Mouse (Mus musculus): ENCODE data around the gene Cd4. TPM values are rescaled to one million over a fixed set of nuclear protein-coding genes. Genes with fewer than 3 reads are reported as not detected.
A peak's percentile ranks its signal among the peaks of the same experiment; 100 is the strongest.

The Cd4 gene
- 0.21 TPM in 1 of 2 replicates, not detected in the other for total RNA-seq (2021)
- long read RNA-seq: 0 reads

- no peak for DNase-seq
Measured at GRCm38 (mm10) chr6:124887986-124888385, at the start of gene Cd4. Gene Cd4, minus strand, starts transcription at chr6:124888221.

GRCm38 (mm10) chr6:124937493-124937892, 49.5 kb upstream of the Cd4 start:
- no peak for DNase-seq

- no peak for DNase-seq
Measured at GRCm38 (mm10) chr6:124936681-124937080, 48.7 kb upstream of the Cd4 start.

GRCm38 (mm10) chr6:124934670-124935069, 46.6 kb upstream of the Cd4 start:
- DNase-seq: no peak

- DNase-seq: no peak
Measured at GRCm38 (mm10) chr6:124933127-124933526, 45.1 kb upstream of the Cd4 start.

GRCm38 (mm10) chr6:124932314-124932695, 44.3 kb upstream of the Cd4 start:
- DNase-seq: no peak

- no peak for DNase-seq
Measured at GRCm38 (mm10) chr6:124931525-124932313, 43.7 kb upstream of the Cd4 start.

GRCm38 (mm10) chr6:124930754-124931524, 42.9 kb upstream of the Cd4 start, which contains the start of gene Mlf2:
Gene Mlf2, plus strand, starts transcription at chr6:124931386.
- peak; percentile 99 for DNase-seq

GRCm38 (mm10) chr6:124930231-124930630, 42.2 kb upstream of the Cd4 start:
- DNase-seq: no peak

- no peak for DNase-seq
Measured at GRCm38 (mm10) chr6:124925941-124926340, 37.9 kb upstream of the Cd4 start.

- no peak for DNase-seq
Measured at GRCm38 (mm10) chr6:124925173-124925793, 37.3 kb upstream of the Cd4 start.

GRCm38 (mm10) chr6:124921539-124921938, 33.5 kb upstream of the Cd4 start:
- DNase-seq: no peak

- no peak for DNase-seq
Measured at GRCm38 (mm10) chr6:124920318-124921085, 32.5 kb upstream of the Cd4 start.

- DNase-seq: peak; percentile 92
Measured at GRCm38 (mm10) chr6:124919695-124920317, 31.8 kb upstream of the Cd4 start, which contains the start of gene Ptms. Gene Ptms, minus strand, starts transcription at chr6:124920103.

- DNase-seq: no peak
Measured at GRCm38 (mm10) chr6:124918890-124919627, 31.0 kb upstream of the Cd4 start.

GRCm38 (mm10) chr6:124918331-124918690, 30.3 kb upstream of the Cd4 start:
- DNase-seq: no peak

GRCm38 (mm10) chr6:124917518-124918330, 29.7 kb upstream of the Cd4 start:
- peak; percentile 98 for DNase-seq

- peak; percentile 96 for DNase-seq
Measured at GRCm38 (mm10) chr6:124916695-124917517, 28.9 kb upstream of the Cd4 start.
